Mouse (Mus musculus) hindbrain, embryonic 11.5 days (tissue): ENCODE results near the gene Myt1l. TPM values are rescaled to one million over a fixed set of nuclear protein-coding genes. Genes with fewer than 3 reads are reported as not detected.
A peak's percentile ranks its signal among the peaks of the same experiment; 100 is the strongest.

Experiments used
- ATAC-seq: fragments of 200-750 bp; cut with Nextera tagmentation; 2 replicates; pipeline ENCODE4 v1.8.0; 2017; ENCODE audit warnings: mild to moderate bottlenecking, moderate TSS enrichment, moderate library complexity; ENCODE audit not compliant: low FRiP score
- DNase-seq: peaks from one replicate; pipeline ENCODE4 v3.0.0-alpha.2; 2015; ENCODE audit warnings: low spot score
- H3K27ac ChIP-seq: fragments of 300-500 bp; sonication (generic); 2 replicates; pipeline ENCODE4 v1.5.1; 2014; ENCODE audit warnings: mild to moderate bottlenecking, low read depth, low read length
- H3K27me3 ChIP-seq: fragments of 300-500 bp; sonication (generic); 2 replicates; pipeline ENCODE4 v1.6.1; 2014; ENCODE audit warnings: mild to moderate bottlenecking, low read length, moderate library complexity, mixed read lengths; ENCODE audit not compliant: control insufficient read depth, insufficient read depth
- H3K36me3 ChIP-seq: fragments of 300-500 bp; sonication (generic); 2 replicates; pipeline ENCODE4 v1.6.1; 2014; ENCODE audit warnings: mild to moderate bottlenecking, low read length, moderate library complexity, mixed read lengths; ENCODE audit not compliant: control insufficient read depth, insufficient read depth
- H3K4me1 ChIP-seq: fragments of 300-500 bp; sonication (generic); replicated peaks from 2 replicates; pipeline ENCODE4 v1.6.1; 2014; ENCODE audit warnings: low read length, mixed read lengths; ENCODE audit not compliant: control insufficient read depth, insufficient read depth
- H3K4me2 ChIP-seq: fragments of 300-500 bp; sonication (generic); replicated peaks from 2 replicates; pipeline ENCODE4 v1.6.1; 2014; ENCODE audit warnings: mild to moderate bottlenecking, low read depth, low read length
- H3K4me3 ChIP-seq: fragments of 300-500 bp; sonication (generic); 2 replicates; pipeline ENCODE4 v1.5.1; 2014; ENCODE audit warnings: low read depth, low read length
- H3K9ac ChIP-seq: fragments of 300-500 bp; sonication (generic); 2 replicates; pipeline ENCODE4 v1.6.1; 2014; ENCODE audit warnings: low read depth, low read length
- H3K9me3 ChIP-seq: fragments of 300-500 bp; sonication (generic); 2 replicates; pipeline ENCODE4 v1.6.1; 2016; ENCODE audit warnings: low read length; ENCODE audit not compliant: control insufficient read depth
- WGBS: fragments of 180-500 bp; shearing (Covaris S2); extraction: QIAGEN DNeasy Blood & Tissue Kit; methylation state at CpG from one replicate; pipeline ENCODE4 v1.1.7; 2014; 5-methylcytosine and 5-hydroxymethylcytosine counted together
- polyA plus RNA-seq: library from polyadenylated mRNA; unstranded; fragments of >200 nt; fragmentation: Nextera tagmentation; extraction: Ambion mirVana; gene quantifications from 2 replicates; pipeline ENCODE4 v1.2.1, GENCODE M21; 2014

The Myt1l gene
- polyA plus RNA-seq, 1 experiment from 2014 or later: 30.9 TPM

DNA sequence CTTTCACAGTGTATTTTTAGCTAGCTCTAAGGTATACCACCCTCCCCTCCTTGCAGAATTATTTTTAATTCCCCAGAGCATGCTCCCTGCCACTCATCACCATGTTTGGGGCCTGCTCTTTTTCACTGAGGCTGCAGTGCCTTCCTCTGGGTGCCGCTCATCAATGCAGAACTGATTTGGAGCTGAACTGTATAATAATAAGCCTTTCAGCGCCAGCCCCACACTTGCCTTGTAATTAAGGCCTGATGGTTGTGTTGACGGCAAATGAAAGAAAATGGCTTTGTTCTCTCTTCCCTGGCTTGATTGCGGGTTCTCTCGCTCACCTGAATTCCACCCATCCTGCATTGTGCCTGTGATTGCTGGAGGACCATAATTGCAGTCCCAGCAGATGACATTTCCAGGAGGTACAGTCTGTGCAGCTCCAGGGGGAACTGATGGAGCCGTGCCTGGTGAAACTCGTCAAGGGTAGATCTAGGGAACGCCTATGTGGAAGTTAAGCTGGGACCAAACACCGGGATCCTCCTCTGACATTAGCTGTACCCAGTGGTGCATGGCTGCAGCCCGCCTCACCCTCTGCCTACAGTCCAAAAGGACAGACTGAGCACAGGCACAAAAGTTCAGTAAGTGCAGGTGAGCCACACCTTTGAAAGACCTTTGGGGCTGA lies 101.8 kb downstream of the Myt1l start:
- Histone ChIP-seq H3K27me3 (no peaks in the 10 kb centered on the region), H3K4me1 (peaks cover 2% of the 10 kb centered on the region; the same call in 1 of the 2 replicates), H3K4me3 (no peak overlapping the region), H3K4me2 (no peak overlapping the region), H3K9me3 (no peaks in the 10 kb centered on the region), H3K36me3 (no peaks in the 10 kb centered on the region), H3K27ac (peak overlapping the region; percentile 24), H3K9ac (no peak overlapping the region)
- no peak for ATAC-seq
- 71% methylated on average over 10 of the region's 10 CpGs for WGBS
- no peak for DNase-seq

DNA sequence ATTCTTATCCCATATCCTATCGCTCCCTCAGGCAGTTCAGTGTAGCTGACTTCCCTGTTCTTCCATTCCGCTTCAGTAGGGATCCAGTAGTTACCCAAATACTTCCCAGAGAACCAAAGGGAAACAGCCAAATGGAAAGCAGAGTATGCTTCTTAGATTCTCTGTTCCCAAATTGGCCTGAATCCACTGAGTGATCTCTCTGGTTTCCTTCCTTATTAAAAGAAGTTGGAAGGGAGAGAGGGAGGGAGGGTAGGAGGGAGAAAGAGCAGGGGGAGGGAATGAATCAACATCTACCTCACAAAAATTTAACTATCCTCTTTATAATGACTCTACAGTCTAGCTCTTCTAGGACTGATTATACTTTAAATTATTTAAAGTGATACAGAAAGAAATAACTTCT lies 106.3 kb downstream of the Myt1l start:
- Histone ChIP-seq H3K4me2 (no peak overlapping the region), H3K36me3 (no peaks in the 10 kb centered on the region), H3K9ac (no peak overlapping the region), H3K4me3 (no peak overlapping the region), H3K27me3 (no peaks in the 10 kb centered on the region), H3K9me3 (no peaks in the 10 kb centered on the region), H3K27ac (no peak overlapping the region), H3K4me1 (0 out of 2 replicates have a peak, but pooled peaks cover 2% of the 10 kb centered on the region)
- WGBS: 87% methylated on average over 2 of the region's 2 CpGs
- DNase-seq: no peak
- ATAC-seq: no peak

DNA sequence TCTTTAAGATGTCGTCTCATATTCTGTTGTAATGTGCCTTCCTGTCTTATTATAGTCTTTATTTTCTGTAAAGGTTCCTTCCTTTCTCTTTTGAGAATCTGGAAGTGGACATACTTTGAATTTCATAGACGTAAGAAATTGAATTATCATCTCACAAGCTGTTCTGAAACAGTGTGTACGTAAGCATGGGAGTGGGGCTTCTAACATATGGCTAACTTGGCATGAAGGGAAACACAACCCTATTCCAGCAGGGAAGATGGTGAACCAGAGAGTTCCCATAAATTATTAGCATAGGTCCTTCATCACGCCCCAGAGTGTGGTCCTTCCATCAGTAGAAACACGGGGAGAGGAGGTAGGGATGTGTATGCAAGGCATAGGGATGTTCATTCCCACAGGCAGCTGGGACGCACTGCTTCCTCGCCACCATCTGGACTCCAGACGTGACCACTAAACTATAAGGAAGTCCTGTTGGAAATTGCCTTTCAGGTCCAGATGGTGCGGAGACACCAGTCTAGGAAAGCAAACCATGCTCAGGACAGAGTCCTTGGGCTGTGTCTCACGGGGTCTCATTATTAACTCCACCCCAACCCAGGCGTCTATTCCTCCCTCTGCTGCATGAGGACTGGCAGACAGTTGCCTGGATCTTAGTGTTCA lies 111.5 kb downstream of the Myt1l start:
- peak; percentile 57 for DNase-seq
- Histone ChIP-seq H3K4me1 (no peaks in the 10 kb centered on the region), H3K27ac (no peak overlapping the region), H3K36me3 (no peaks in the 10 kb centered on the region), H3K4me3 (no peak overlapping the region), H3K9ac (no peak overlapping the region), H3K4me2 (no peak overlapping the region), H3K27me3 (no peaks in the 10 kb centered on the region), H3K9me3 (no peaks in the 10 kb centered on the region)
- WGBS: 52% methylated on average over 11 of the region's 11 CpGs
- ATAC-seq: peak; percentile 79

DNA sequence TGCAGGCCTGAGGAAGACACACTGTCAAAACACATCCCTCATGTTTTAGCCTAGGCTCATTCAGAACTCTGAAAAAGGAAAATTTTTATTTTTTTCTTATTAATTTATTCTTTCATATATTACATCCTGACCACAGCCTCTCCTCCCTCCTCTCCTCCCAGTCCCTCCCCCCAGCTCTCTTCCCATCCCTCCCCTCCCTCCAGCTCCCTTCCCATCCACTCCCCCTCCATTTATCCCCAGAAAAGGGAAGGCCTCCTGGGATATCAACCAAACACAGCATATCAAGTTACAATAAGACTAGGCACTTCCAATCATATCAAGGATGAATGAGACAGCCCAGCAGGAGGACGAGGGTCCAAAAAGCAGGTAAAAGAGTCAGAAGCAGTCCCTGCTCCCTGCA lies 112.0 kb downstream of the Myt1l start:
- H3K27me3 ChIP-seq: no peaks in the 10 kb centered on the region
- H3K36me3 ChIP-seq: no peaks in the 10 kb centered on the region
- no peak overlapping the region for H3K4me2 ChIP-seq
- no peak overlapping the region for H3K4me3 ChIP-seq
- H3K4me1 ChIP-seq: no peaks in the 10 kb centered on the region
- DNase-seq (no peak), ATAC-seq (peak; percentile 54; the same call in 1 of the 2 replicates)
- 30% methylated on average over 1 of the region's 1 CpGs for WGBS
- H3K9ac ChIP-seq: no peak overlapping the region
- H3K9me3 ChIP-seq: no peaks in the 10 kb centered on the region
- H3K27ac ChIP-seq: no peak overlapping the region

DNA sequence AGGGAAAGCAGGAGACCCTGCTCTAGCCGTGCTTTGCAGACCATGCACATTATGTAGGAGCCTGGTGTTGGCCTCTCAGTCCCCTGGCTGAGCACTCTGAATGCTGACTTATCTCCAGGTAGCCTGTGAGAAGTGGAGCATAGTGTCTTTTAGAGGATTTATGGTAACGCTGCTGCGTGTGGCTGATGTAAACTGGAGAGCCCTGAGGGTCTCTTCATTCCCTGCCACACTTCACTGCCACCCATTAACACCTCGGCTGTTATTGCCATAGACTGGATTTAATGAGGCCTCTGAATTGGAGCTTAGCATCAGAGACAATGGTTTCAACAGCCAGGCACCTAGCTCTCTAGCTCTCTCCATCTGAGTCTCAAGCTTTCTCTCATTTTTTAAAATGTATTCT lies 114.7 kb downstream of the Myt1l start:
- H3K9ac ChIP-seq: no peak overlapping the region
- no peak overlapping the region for H3K4me3 ChIP-seq
- no peaks in the 10 kb centered on the region for H3K4me1 ChIP-seq
- WGBS: 27% methylated on average over 4 of the region's 4 CpGs
- H3K27ac ChIP-seq: peak overlapping the region; percentile 54; the same call in 1 of the 2 replicates
- H3K36me3 ChIP-seq: no peaks in the 10 kb centered on the region
- H3K9me3 ChIP-seq: no peaks in the 10 kb centered on the region
- DNase-seq (no peak), ATAC-seq (peak; percentile 74; the same call in 1 of the 2 replicates)
- H3K4me2 ChIP-seq: no peak overlapping the region
- H3K27me3 ChIP-seq: no peaks in the 10 kb centered on the region

DNA sequence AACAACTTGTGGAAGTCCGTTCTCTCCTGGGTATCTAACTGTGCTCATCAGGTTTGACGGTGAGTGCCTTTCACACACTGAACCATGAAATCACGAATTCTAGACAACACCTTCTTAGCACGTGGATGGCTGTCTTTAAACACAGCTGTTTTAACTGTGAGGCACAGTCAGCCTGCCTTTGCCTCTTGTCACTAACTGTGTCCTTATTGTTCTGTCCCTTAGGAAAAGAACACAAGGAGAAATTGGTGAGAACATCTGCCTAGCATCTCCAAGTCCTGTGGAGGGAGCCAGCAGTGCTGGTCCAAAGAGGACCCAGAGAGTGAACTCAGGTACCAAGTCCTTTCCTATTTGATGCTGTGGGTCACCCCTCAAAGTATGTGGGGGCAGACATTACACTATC lies 115.9 kb downstream of the Myt1l start:
- no peak overlapping the region for H3K27ac ChIP-seq
- no peak overlapping the region for H3K9ac ChIP-seq
- no peaks in the 10 kb centered on the region for H3K36me3 ChIP-seq
- H3K4me2 ChIP-seq: no peak overlapping the region
- no peak overlapping the region for H3K4me3 ChIP-seq
- WGBS: 82% methylated on average over 4 of the region's 4 CpGs
- no peaks in the 10 kb centered on the region for H3K4me1 ChIP-seq
- no peaks in the 10 kb centered on the region for H3K27me3 ChIP-seq
- DNase-seq (no peak), ATAC-seq (no peak)
- H3K9me3 ChIP-seq: no peaks in the 10 kb centered on the region

DNA sequence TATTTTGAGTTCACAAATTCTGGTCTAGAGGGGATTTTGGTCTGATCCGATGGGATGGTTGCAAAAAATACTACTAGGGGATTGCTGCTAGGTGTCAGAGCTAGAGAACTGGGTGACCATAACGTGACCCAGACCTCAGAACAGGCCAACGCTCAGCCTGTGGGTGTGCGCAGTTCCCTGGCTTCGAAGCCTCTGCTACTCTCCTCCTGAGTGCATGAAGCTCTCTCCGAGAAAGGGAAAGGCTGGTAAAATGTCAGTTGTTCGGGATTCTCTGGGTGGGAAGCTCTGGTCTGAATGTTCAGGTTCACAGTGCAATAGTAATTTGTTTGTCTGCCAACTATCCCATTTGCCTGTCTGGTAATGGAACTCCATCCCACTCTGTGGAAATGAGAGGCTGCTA lies 116.5 kb downstream of the Myt1l start:
- DNase-seq (no peak), ATAC-seq (no peak)
- no peaks in the 10 kb centered on the region for H3K36me3 ChIP-seq
- no peaks in the 10 kb centered on the region for H3K9me3 ChIP-seq
- no peak overlapping the region for H3K27ac ChIP-seq
- H3K4me3 ChIP-seq: no peak overlapping the region
- H3K4me2 ChIP-seq: no peak overlapping the region
- no peaks in the 10 kb centered on the region for H3K27me3 ChIP-seq
- H3K4me1 ChIP-seq: no peaks in the 10 kb centered on the region
- 89% methylated on average over 7 of the region's 7 CpGs for WGBS
- H3K9ac ChIP-seq: no peak overlapping the region

DNA sequence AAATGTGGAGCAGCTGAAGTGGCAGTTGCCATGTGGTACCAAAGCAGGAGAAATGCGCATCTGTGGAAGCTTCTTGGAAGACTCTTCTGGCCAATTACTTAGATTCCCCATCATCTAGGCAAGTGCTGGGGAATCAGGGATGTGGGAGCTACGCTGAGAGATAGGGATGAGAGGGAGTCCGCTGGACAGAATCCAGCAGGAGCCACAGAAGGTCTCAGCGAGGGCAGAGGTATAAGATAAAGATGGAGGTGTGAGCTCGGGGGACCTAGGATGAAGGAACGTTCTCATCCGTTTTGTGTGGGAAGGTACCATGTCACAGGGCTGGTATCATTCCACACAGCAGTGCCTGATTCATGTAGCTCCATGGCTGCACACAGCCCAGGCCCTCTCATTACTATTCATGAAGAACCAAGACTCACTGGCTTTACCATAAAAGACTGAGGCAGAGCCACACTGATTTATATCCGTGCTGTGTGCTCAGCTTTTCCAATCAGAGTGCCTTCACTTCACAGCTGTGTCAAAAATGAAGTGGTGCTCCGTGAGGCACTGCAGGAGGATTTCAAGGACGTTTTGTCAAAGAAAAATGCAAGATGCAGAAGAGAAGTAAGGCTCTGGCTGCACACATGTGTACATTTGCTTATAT lies 121.4 kb downstream of the Myt1l start:
- Histone ChIP-seq H3K9me3 (no peaks in the 10 kb centered on the region), H3K9ac (no peak overlapping the region), H3K4me3 (no peak overlapping the region), H3K4me1 (no peaks in the 10 kb centered on the region), H3K27ac (peak overlapping the region; percentile 54; the same call in 1 of the 2 replicates), H3K4me2 (no peak overlapping the region), H3K27me3 (no peaks in the 10 kb centered on the region), H3K36me3 (no peaks in the 10 kb centered on the region)
- WGBS: 77% methylated on average over 10 of the region's 10 CpGs
- ATAC-seq: peak; percentile 43; the same call in 1 of the 2 replicates
- DNase-seq: no peak
